Mouse (Mus musculus) liver, embryonic 15.5 days (tissue): ENCODE results near the gene Idh2. TPM values are rescaled to one million over a fixed set of nuclear protein-coding genes. Genes with fewer than 3 reads are reported as not detected.
"Not testable (repeated sequence)": the region's sequence is repeated elsewhere in the genome, so short reads cannot be mapped to it uniquely, and the experiment has no call there.

ENCODE experiments used
- ATAC-seq: fragments of 200-750 bp; cut with Nextera tagmentation; 2 replicates; pipeline ENCODE4 v1.8.0; 2017; ENCODE audit warnings: moderate number of reproducible peaks, mild to moderate bottlenecking, moderate library complexity; ENCODE audit not compliant: insufficient read depth
- H3K27ac ChIP-seq: fragments of 300-500 bp; sonication (generic); replicated peaks from 2 replicates; pipeline ENCODE4 v1.5.1; 2015; ENCODE audit warnings: mild to moderate bottlenecking, inconsistent platforms
- H3K27me3 ChIP-seq: fragments of 300-500 bp; sonication (generic); 2 replicates; pipeline ENCODE4 v1.6.1; 2015; ENCODE audit warnings: mild to moderate bottlenecking, inconsistent platforms
- H3K36me3 ChIP-seq: fragments of 300-500 bp; sonication (generic); replicated peaks from 2 replicates; pipeline ENCODE4 v1.6.1; 2015; ENCODE audit warnings: moderate library complexity, mild to moderate bottlenecking, inconsistent platforms
- H3K4me1 ChIP-seq: fragments of 300-500 bp; sonication (generic); replicated peaks from 2 replicates; pipeline ENCODE4 v1.6.1; 2015; ENCODE audit warnings: inconsistent platforms
- H3K4me2 ChIP-seq: fragments of 300-500 bp; sonication (generic); 2 replicates; pipeline ENCODE4 v1.6.1; 2015; ENCODE audit warnings: moderate library complexity, mild to moderate bottlenecking, inconsistent platforms
- H3K4me3 ChIP-seq: fragments of 300-500 bp; sonication (generic); replicated peaks from 2 replicates; pipeline ENCODE4 v1.5.1; 2015; ENCODE audit warnings: mild to moderate bottlenecking, inconsistent platforms
- H3K9ac ChIP-seq: fragments of 300-500 bp; sonication (generic); 2 replicates; pipeline ENCODE4 v1.6.1; 2015; ENCODE audit warnings: moderate library complexity, mild to moderate bottlenecking, inconsistent platforms
- H3K9me3 ChIP-seq: fragments of 300-500 bp; sonication (generic); replicated peaks from 2 replicates; pipeline ENCODE4 v1.6.1; 2016; ENCODE audit warnings: inconsistent platforms
- WGBS: fragments of 180-500 bp; shearing (Covaris S2); methylation state at CpG from one replicate; pipeline ENCODE4 v1.1.7; 2015; ENCODE audit warnings: mixed read lengths; ENCODE audit not compliant: insufficient replicate concordance; 5-methylcytosine and 5-hydroxymethylcytosine counted together
- polyA plus RNA-seq: library from polyadenylated mRNA; unstranded; fragments of >200 nt; fragmentation: Nextera tagmentation; extraction: Ambion mirVana; gene quantifications from 2 replicates; pipeline ENCODE4 v1.2.1, GENCODE M21; 2015

Idh2 gene
- polyA plus RNA-seq, 1 experiment from 2014 or later, result 175 TPM

DNA sequence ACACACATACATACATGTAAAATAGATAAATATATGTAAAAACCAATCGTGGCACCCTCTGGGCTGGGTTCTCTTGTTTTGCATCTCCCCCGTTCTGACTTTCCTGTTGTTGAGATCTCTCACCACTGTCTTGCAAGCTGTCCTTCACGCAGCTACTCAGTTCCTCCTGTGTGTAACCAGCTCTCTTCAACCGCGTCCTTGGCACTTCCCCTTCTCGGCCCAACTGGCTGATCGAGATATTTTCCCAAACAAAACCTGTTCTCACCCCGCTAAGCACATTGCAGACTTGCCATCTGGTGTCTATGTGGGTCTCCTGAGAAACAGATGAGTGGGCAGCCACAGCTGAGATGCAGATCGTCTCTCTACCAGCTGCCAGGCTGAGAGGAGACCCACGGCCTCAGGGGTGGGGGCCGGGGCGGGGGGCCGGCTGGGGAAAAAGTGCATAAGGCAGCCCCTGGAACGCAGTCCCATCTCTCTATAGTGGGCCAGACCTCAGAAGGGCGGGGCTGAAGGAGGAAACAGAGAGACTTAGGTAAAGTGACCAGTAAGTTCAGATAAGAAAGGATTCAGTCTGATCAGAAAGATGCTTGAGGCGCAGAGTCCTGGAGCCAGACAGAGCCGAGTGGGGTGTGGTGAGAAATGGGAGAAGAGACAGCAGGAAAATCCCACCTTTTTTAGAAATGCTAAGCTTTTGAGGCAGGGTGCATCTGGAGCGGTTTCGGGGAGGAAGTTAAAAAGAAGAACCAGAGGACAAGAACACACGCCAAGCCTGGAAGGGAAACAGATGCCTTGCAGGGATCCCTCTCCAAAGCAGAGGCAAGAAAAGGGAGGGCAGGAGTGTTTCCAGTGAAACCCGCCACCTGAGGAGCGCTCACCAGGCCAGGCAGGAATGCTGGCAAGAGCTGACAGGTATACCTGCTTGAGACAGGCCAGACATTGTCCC is 28.4 kb upstream of the Idh2 start:
- H3K36me3 ChIP-seq, result no peaks in the 10 kb centered on the region
- ATAC-seq, result no peak
- peak overlapping the region; percentile 94 for H3K27ac ChIP-seq
- peak overlapping the region; percentile 12; the same call in 1 of the 2 replicates for H3K4me3 ChIP-seq
- H3K9ac ChIP-seq, result peak overlapping the region; percentile 40
- peaks cover 66% of the 10 kb centered on the region for H3K4me1 ChIP-seq
- 11% methylated on average over 22 of the region's 22 CpGs for WGBS
- H3K4me2 ChIP-seq, result peak overlapping the region; percentile 51
- H3K9me3 ChIP-seq, result no peaks in the 10 kb centered on the region
- H3K27me3 ChIP-seq, result no peaks in the 10 kb centered on the region

DNA sequence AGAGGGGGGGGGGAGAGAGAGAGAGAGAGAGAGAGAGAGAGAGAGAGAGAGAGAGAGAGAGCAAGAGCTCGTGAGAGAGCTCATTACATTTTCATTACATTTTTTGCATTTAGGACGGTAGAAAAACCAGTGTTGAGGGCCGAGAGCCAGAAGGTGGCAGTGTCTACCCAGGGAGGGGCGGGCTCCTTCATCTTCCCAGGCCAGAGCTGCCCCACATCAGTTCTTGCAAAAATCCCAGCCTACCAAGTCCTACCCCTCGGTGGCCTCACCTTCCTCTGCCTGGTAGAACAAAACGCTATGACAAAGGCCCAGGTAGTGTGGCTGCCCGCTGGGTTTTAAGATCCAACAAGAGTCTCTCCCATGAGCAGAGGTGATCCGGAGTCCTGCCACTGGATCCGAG is 25.6 kb upstream of the Idh2 start:
- peaks cover 44% of the 10 kb centered on the region for H3K4me1 ChIP-seq
- H3K36me3 ChIP-seq, result no peaks in the 10 kb centered on the region
- no peak overlapping the region for H3K27ac ChIP-seq
- 17% methylated on average over 9 of the region's 9 CpGs for WGBS
- H3K9ac ChIP-seq, result no peak overlapping the region
- no peak overlapping the region for H3K4me3 ChIP-seq
- H3K4me2 ChIP-seq, result no peak overlapping the region
- no peak; the same call in 1 of the 2 replicates for ATAC-seq
- H3K9me3 ChIP-seq, result 0 out of 2 replicates have a peak, but pooled peaks cover 6% of the 10 kb centered on the region
- H3K27me3 ChIP-seq, result no peaks in the 10 kb centered on the region

DNA sequence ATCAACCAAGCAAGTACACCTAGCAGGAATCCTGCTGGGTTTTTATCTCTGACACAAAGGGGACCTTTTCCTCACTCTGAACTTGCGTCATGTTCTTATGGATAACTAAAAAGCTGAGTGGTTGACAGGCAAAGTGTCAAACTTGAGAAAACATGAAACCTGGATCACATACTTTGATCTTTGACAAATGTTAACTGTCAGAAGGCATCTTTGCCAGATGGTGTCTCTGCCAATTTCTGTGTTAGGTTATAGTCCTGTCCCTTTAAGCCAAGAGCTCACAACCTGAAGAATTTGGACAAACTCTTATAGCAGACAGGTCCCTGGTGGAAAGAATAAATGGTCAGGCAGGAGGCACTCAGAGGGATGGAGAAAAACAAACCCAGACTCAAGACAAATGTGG is 23.2 kb upstream of the Idh2 start:
- H3K27ac ChIP-seq, result no peak overlapping the region
- no peaks in the 10 kb centered on the region for H3K36me3 ChIP-seq
- peaks cover 32% of the 10 kb centered on the region for H3K4me1 ChIP-seq
- H3K4me2 ChIP-seq, result no peak overlapping the region
- H3K27me3 ChIP-seq, result no peaks in the 10 kb centered on the region
- 54% methylated on average over 1 of the region's 1 CpGs for WGBS
- no peak overlapping the region for H3K9ac ChIP-seq
- H3K9me3 ChIP-seq, result 0 out of 2 replicates have a peak, but pooled peaks cover 6% of the 10 kb centered on the region
- no peak overlapping the region for H3K4me3 ChIP-seq
- ATAC-seq, result no peak

DNA sequence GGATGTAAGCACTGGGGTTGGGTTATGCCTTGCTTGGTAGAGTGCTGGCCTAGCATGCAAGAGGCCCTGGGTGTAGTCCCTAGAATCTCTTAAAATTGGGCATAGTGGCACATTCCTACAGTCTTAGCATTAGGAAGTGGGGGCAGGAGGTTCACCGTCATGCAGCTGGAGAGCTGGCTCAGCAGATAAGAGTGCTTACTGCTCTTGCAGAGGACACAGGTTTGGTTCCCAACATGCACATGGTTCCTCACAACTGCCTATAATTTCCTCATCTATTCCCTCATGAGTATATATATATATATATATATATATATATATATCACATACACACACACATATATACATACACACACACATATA is 20.0 kb upstream of the Idh2 start:
- ATAC-seq, result 0 out of 2 replicates have a peak, but pooled peaks have one; percentile 33

DNA sequence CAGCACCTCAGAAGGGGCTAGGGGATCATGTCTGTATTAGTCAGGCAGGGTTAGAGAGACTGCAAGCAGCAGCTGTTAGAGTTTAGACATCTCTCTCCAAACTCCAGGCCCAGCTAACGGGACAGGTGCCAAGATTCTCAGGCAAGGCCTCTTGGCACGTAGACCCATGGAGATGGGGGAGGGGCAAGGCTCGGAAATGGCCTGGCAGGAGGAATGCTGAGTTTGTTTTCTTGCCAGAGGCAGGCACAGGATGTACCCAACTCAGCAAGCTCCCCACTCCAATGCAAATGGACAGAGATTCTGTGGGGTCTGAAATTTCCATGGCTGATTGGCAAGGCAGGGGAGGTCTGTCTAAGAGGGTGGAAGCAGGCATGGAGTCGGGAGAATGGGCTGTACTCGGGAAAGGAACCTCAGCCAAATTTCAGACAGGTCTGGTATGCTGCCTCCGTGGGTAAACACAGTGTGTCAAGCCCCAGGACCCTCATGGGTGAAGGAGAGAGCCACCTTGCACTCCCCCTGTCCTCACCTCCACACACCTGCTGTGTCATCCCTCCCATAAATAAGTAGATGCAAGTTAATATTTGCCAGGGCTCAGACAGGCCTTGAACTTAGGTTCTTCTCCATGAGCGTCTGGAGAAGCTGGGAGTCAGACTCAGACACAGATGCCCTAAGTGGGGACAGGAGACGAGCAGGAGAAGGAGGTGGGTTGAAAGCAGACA is 19.4 kb upstream of the Idh2 start:
- H3K9me3 ChIP-seq, result 0 out of 2 replicates have a peak, but pooled peaks cover 6% of the 10 kb centered on the region
- H3K4me3 ChIP-seq, result no peak overlapping the region
- H3K4me1 ChIP-seq, result peaks cover 25% of the 10 kb centered on the region
- WGBS, result 50% methylated on average over 8 of the region's 8 CpGs
- 0 out of 2 replicates have a peak overlapping the region, but pooled peaks have one; percentile 38 for H3K27ac ChIP-seq
- ATAC-seq, result no peak
- H3K4me2 ChIP-seq, result no peak overlapping the region
- H3K36me3 ChIP-seq, result no peaks in the 10 kb centered on the region
- no peaks in the 10 kb centered on the region for H3K27me3 ChIP-seq
- H3K9ac ChIP-seq, result no peak overlapping the region

More for the DNA sequence above, 20.0 kb upstream of the Idh2 start:
- Histone ChIP-seq H3K27me3 (no peaks in the 10 kb centered on the region), H3K36me3 (no peaks in the 10 kb centered on the region), H3K4me3 (no peak overlapping the region), H3K9me3 (0 out of 2 replicates have a peak, but pooled peaks cover 6% of the 10 kb centered on the region), H3K4me2 (no peak overlapping the region), H3K27ac (0 out of 2 replicates have a peak overlapping the region, but pooled peaks have one; percentile 38), H3K4me1 (peaks cover 20% of the 10 kb centered on the region), H3K9ac (no peak overlapping the region)
- 25% methylated on average over 1 of the region's 1 CpGs for WGBS

DNA sequence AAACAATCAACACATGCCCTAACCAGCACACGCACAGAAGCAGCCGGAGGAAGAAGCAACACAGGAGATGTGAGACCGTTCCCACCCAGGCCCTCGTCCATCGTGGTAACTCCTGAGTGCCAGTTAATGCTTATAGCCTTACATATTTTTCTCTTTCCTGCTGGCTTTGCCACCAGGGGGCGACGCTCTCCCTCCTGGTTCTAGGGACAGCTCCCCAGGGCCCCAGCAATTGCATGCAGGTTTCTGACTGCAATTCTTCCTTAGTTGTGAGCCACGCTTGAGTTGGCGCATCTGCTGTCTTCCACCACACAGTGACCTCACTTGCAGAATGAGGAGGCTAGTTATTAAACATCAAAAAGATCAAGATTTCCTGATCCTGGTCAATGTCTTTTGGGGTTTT is 17.3 kb upstream of the Idh2 start:
- WGBS, result 31% methylated on average over 9 of the region's 9 CpGs
- H3K27ac ChIP-seq, result no peak overlapping the region
- no peak overlapping the region for H3K4me2 ChIP-seq
- no peaks in the 10 kb centered on the region for H3K36me3 ChIP-seq
- no peak overlapping the region for H3K4me3 ChIP-seq
- ATAC-seq, result no peak
- H3K9me3 ChIP-seq, result 0 out of 2 replicates have a peak, but pooled peaks cover 5% of the 10 kb centered on the region
- H3K4me1 ChIP-seq, result peaks cover 30% of the 10 kb centered on the region
- H3K9ac ChIP-seq, result no peak overlapping the region
- no peaks in the 10 kb centered on the region for H3K27me3 ChIP-seq

DNA sequence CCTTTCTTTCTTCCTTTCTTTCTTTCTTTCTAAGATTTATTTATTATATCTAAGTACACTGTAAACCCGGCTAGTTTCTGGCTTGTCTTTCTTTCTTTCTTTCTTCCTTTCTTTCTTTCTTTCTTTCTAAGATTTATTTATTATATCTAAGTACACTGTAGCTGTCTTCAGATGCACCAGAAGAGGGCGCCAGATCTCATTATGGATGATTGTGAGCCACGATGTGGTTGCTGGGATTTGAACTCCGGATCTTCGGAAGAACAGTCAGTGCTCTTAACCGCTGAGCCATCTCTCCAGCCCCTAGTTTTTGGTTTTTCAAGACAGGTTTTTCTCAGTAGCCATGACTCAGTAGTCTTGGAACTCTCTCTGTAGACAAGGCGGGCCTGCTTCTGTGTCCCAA is 16.1 kb upstream of the Idh2 start:
- not testable (repeated sequence) for H3K9me3 ChIP-seq, H3K9ac ChIP-seq, H3K27ac ChIP-seq, H3K4me3 ChIP-seq, ATAC-seq, H3K36me3 ChIP-seq, H3K27me3 ChIP-seq, H3K4me2 ChIP-seq
- H3K4me1 ChIP-seq, result peaks cover 30% of the 10 kb centered on the region
- 45% methylated on average over 7 of the region's 7 CpGs for WGBS

DNA sequence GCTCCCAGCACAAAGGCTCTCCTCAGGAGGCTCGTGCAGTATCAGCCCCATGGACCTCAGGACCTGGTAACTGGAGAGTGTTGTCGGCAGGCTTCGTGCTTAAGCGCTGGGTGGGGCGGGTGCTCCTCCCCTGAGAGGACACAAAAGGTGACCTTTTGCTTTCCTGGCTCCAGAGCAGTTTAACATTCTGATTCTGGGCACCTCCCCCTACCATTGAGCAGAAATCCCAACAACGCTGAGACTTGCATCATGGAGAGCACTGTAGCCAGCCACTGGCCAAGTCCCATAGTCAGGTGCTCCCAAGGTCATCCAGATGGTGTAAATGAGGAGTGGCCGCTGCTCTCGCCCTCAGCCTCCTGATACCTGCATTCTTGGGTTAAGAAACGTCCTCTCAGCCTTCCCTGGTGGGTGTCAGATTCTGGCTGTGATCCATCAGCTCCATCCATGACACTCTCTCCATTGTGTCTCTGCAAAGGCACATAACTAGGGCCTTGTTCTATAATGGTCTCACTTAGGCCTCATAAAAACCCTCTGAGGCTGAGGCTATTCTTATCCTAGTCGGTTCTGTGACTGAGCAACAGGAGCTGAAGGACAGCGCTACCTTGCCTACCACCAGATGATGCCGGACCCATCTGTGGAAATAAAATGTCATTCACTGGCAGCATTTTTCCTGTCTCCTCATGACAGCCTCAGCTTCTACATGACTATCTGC is 15.3 kb upstream of the Idh2 start:
- WGBS, result 54% methylated on average over 12 of the region's 12 CpGs
- Histone ChIP-seq H3K27ac (peak overlapping the region; percentile 33; the same call in 1 of the 2 replicates), H3K4me2 (no peak overlapping the region), H3K9me3 (no peaks in the 10 kb centered on the region), H3K9ac (no peak overlapping the region), H3K4me3 (no peak overlapping the region), H3K36me3 (no peaks in the 10 kb centered on the region), H3K27me3 (no peaks in the 10 kb centered on the region), H3K4me1 (peaks cover 30% of the 10 kb centered on the region)
- peak; percentile 37; the same call in 1 of the 2 replicates for ATAC-seq

DNA sequence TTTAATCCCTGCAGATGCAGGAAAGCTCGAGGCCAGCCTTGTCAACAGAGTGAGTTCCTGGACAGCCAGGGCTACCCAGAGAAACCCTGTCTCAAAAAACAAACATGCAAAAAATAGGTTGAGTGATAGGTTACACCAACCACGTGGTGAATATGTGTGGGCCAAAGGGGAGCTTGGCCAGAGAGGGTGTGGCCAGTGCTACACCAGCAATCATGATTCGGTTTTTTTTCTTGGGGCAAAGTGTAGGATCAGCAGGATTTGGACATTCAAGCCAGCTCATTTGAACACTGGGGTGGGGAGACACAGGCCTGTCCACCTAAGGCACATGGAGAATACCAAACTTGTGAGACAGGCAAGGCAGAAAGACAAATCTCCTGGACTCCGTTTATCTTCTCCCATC is 14.1 kb upstream of the Idh2 start:
- no peak overlapping the region for H3K4me3 ChIP-seq
- no peak overlapping the region for H3K27ac ChIP-seq
- H3K9ac ChIP-seq, result no peak overlapping the region
- H3K4me1 ChIP-seq, result peaks cover 21% of the 10 kb centered on the region
- peak; percentile 58 for ATAC-seq
- H3K36me3 ChIP-seq, result no peaks in the 10 kb centered on the region
- WGBS, result 38% methylated on average over 4 of the region's 4 CpGs
- no peak overlapping the region for H3K4me2 ChIP-seq
- no peaks in the 10 kb centered on the region for H3K9me3 ChIP-seq
- H3K27me3 ChIP-seq, result no peaks in the 10 kb centered on the region

DNA sequence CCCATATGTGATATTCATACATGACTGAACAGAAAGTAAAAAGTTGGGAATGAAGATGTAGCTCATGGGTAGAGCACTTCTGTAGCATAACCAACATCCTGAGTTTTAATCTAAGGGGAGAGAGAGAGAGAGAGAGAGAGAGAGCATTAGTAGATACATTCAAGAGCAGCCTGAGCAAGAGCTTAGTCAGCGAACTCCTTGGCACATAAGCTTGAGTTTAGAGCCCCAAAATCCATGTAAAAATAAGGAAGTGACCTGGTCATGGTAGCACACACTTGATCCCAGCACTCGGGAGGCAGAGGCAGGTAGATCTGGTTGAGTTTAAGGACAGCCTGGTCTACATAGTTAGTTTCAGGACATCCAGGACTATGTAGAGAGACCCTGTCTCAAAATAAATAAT is 8.5 kb upstream of the Idh2 start:
- Histone ChIP-seq H3K9me3 (no peaks in the 10 kb centered on the region), H3K4me3 (no peak overlapping the region), H3K9ac (no peak overlapping the region), H3K36me3 (no peaks in the 10 kb centered on the region), H3K27me3 (no peaks in the 10 kb centered on the region), H3K4me1 (peaks cover 26% of the 10 kb centered on the region), H3K4me2 (no peak overlapping the region), H3K27ac (no peak overlapping the region)
- 53% methylated on average over 2 of the region's 2 CpGs for WGBS
- ATAC-seq, result no peak
